Mouse (Mus musculus): ENCODE measurements at regions not wholly inside any gene's neighbourhood (a gene's known extent, or its start where the extent isn't known, plus 50 kb on each side); places are given as distances from the start of the nearest gene placed in this dataset.

- DNase-seq (ENCODE audit: low spot score in 2 of 2) = no peak
Observed at GRCm38 (mm10) chr19:25729103-25729502, 56.9 kb downstream of the Dmrt2 start.

- DNase-seq (ENCODE audit: low spot score in 2 of 2) = no peak
Observed at GRCm38 (mm10) chr19:25729633-25730032, 57.4 kb downstream of the Dmrt2 start.

GRCm38 (mm10) chr19:25778455-25778854, 106.2 kb downstream of the Dmrt2 start:
- no peak for DNase-seq (ENCODE audit: low spot score in 2 of 2)

- DNase-seq (ENCODE audit: low spot score in 2 of 2) = no peak
Observed at GRCm38 (mm10) chr19:25779356-25779755, 107.1 kb downstream of the Dmrt2 start.

GRCm38 (mm10) chr19:25781314-25781713, 109.1 kb downstream of the Dmrt2 start:
- DNase-seq (ENCODE audit: low spot score in 2 of 2) = no peak

GRCm38 (mm10) chr19:25802692-25803091, 130.5 kb downstream of the Dmrt2 start:
- DNase-seq (ENCODE audit: low spot score in 2 of 2) = no peak

- DNase-seq (ENCODE audit: low spot score in 2 of 2) = peak; percentile 13 to 14
Observed at GRCm38 (mm10) chr19:25805351-25805750, 133.1 kb downstream of the Dmrt2 start.

GRCm38 (mm10) chr19:25813651-25814050, 141.4 kb downstream of the Dmrt2 start:
- DNase-seq (ENCODE audit: low spot score in 2 of 2) = no peak

GRCm38 (mm10) chr19:25845158-25845557, 172.9 kb downstream of the Dmrt2 start:
- DNase-seq (ENCODE audit: low spot score in 2 of 2) = no peak

- DNase-seq (ENCODE audit: low spot score in 2 of 2) = no peak
Observed at GRCm38 (mm10) chr19:25856344-25856743, 184.1 kb downstream of the Dmrt2 start.

- DNase-seq (ENCODE audit: low spot score in 2 of 2) = no peak
Observed at GRCm38 (mm10) chr19:25863312-25863711, 191.1 kb downstream of the Dmrt2 start.

GRCm38 (mm10) chr19:25906721-25907120, 234.5 kb downstream of the Dmrt2 start:
- no peak for DNase-seq (ENCODE audit: low spot score in 2 of 2)

- DNase-seq (ENCODE audit: low spot score in 2 of 2) = no peak
Observed at GRCm38 (mm10) chr19:25922052-25922451, 249.8 kb downstream of the Dmrt2 start.

GRCm38 (mm10) chr19:25922806-25923205, 250.6 kb downstream of the Dmrt2 start:
- no peak for DNase-seq (ENCODE audit: low spot score in 2 of 2)

GRCm38 (mm10) chr19:25923727-25924384, 251.6 kb downstream of the Dmrt2 start:
- no peak for DNase-seq (ENCODE audit: low spot score in 2 of 2)

GRCm38 (mm10) chr19:25924385-25924769, 252.2 kb downstream of the Dmrt2 start:
- no peak for DNase-seq (ENCODE audit: low spot score in 2 of 2)

GRCm38 (mm10) chr19:25927220-25927619, 255.0 kb downstream of the Dmrt2 start:
- DNase-seq (ENCODE audit: low spot score in 2 of 2) = no peak

- DNase-seq (ENCODE audit: low spot score in 2 of 2) = no peak
Observed at GRCm38 (mm10) chr19:25937343-25937742, 265.1 kb downstream of the Dmrt2 start.

- DNase-seq (ENCODE audit: low spot score in 2 of 2) = no peak
Observed at GRCm38 (mm10) chr19:25971210-25971609, 299.0 kb downstream of the Dmrt2 start.

GRCm38 (mm10) chr19:25975202-25975601, 303.0 kb downstream of the Dmrt2 start:
- no peak for DNase-seq (ENCODE audit: low spot score in 2 of 2)

- DNase-seq (ENCODE audit: low spot score in 2 of 2) = no peak
Observed at GRCm38 (mm10) chr19:25980308-25980707, 308.1 kb downstream of the Dmrt2 start.

GRCm38 (mm10) chr19:26014620-26015180, 342.5 kb downstream of the Dmrt2 start:
- peak; percentile 13 to 15 for DNase-seq (ENCODE audit: low spot score in 2 of 2)

- no peak for DNase-seq (ENCODE audit: low spot score in 2 of 2)
Observed at GRCm38 (mm10) chr19:26021141-26021540, 348.9 kb downstream of the Dmrt2 start.

- no peak for DNase-seq (ENCODE audit: low spot score in 2 of 2)
Observed at GRCm38 (mm10) chr19:26026103-26026502, 353.9 kb downstream of the Dmrt2 start.

Data from frontal cortex, postnatal 14 days (tissue).